Mouse (Mus musculus) intestine, postnatal 0 days (tissue): Measurements from ENCODE around the gene Magi2. TPM values are rescaled to one million over a fixed set of nuclear protein-coding genes. Genes with fewer than 3 reads are reported as not detected.

Experiments used
- ATAC-seq: fragments of 200-750 bp; cut with Nextera tagmentation; 2 replicates; pipeline ENCODE4 v1.8.0; 2017; ENCODE audit warnings: mild to moderate bottlenecking, moderate TSS enrichment, moderate library complexity
- H3K27ac ChIP-seq: fragments of 300-500 bp; sonication (generic); 2 replicates; pipeline ENCODE4 v1.5.1; 2014; ENCODE audit warnings: mild to moderate bottlenecking, low read depth, low read length, moderate library complexity
- H3K27me3 ChIP-seq: fragments of 300-500 bp; sonication (generic); replicated peaks from 2 replicates; pipeline ENCODE4 v1.6.1; 2014; ENCODE audit warnings: low read length, mixed read lengths; ENCODE audit not compliant: control insufficient read depth, insufficient read depth
- H3K36me3 ChIP-seq: fragments of 300-500 bp; sonication (generic); 2 replicates; pipeline ENCODE4 v1.6.1; 2014; ENCODE audit warnings: mild to moderate bottlenecking, moderate library complexity; ENCODE audit not compliant: control insufficient read depth, insufficient read depth
- H3K4me1 ChIP-seq: fragments of 300-500 bp; sonication (generic); replicated peaks from 2 replicates; pipeline ENCODE4 v1.6.1; 2014; ENCODE audit warnings: antibody characterized with exemption, low read length, mixed read lengths; ENCODE audit not compliant: control insufficient read depth, insufficient read depth
- H3K4me2 ChIP-seq: fragments of 300-500 bp; sonication (generic); replicated peaks from 2 replicates; pipeline ENCODE4 v1.6.1; 2014; ENCODE audit warnings: low read depth, mild to moderate bottlenecking, moderate library complexity
- H3K4me3 ChIP-seq: fragments of 300-500 bp; sonication (generic); 2 replicates; pipeline ENCODE4 v1.5.1; 2014; ENCODE audit warnings: low read depth, low read length
- H3K9ac ChIP-seq: fragments of 300-500 bp; sonication (generic); 2 replicates; pipeline ENCODE4 v1.6.1; 2014; ENCODE audit warnings: mild to moderate bottlenecking, low read depth, low read length
- H3K9me3 ChIP-seq: fragments of 300-500 bp; sonication (generic); 2 replicates; pipeline ENCODE4 v1.6.1; 2016; ENCODE audit warnings: mixed run types; ENCODE audit not compliant: control insufficient read depth
- CTCF ChIP-seq: sonication (generic); IDR thresholded peaks from 2 replicates; pipeline ENCODE4 v1.5.1; 2016; ENCODE audit warnings: low read depth, mild to moderate bottlenecking, control low read depth, antibody characterized with exemption, moderate library complexity
- WGBS: fragments of 180-500 bp; shearing (Covaris S2); extraction: QIAGEN DNeasy Blood & Tissue Kit; methylation state at CpG from one replicate; pipeline ENCODE4 v1.1.7; 2014; 5-methylcytosine and 5-hydroxymethylcytosine counted together
- polyA plus RNA-seq: library from polyadenylated mRNA; unstranded; fragments of >200 nt; fragmentation: Nextera tagmentation; extraction: Ambion mirVana; gene quantifications from 2 replicates; pipeline ENCODE4 v1.2.1, GENCODE M21; 2015

Magi2 gene
- polyA plus RNA-seq, 1 experiment from 2014 or later = 1.0 TPM

DNA sequence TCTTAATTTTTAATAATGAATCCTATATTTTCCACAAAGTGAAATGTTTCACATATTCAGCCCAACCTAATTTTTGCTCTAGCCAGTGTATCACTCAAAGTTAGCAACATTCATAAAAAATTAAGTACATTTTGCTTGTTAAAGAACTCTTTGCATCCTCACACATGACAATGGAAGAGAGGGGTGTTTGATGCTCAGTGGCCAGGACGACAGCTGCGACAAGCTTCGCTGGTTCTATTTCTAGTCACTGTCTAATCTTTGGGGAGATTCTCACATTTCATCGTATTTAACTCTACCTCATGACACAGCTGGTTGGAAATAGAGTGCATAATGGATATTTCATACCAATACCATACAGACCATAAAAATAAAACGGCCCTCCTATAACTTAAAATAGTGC lies 1379.7 kb downstream of the Magi2 start:
- Histone ChIP-seq H3K4me2 (no peak overlapping the region), H3K27me3 (no peaks in the 10 kb centered on the region), H3K27ac (no peak overlapping the region), H3K36me3 (no peaks in the 10 kb centered on the region), H3K4me3 (no peak overlapping the region), H3K9ac (no peak overlapping the region), H3K4me1 (no peaks in the 10 kb centered on the region), H3K9me3 (no peaks in the 10 kb centered on the region)
- no peak for TF ChIP-seq CTCF
- ATAC-seq = no peak
- 91% methylated on average over 5 of the region's 5 CpGs for WGBS

DNA sequence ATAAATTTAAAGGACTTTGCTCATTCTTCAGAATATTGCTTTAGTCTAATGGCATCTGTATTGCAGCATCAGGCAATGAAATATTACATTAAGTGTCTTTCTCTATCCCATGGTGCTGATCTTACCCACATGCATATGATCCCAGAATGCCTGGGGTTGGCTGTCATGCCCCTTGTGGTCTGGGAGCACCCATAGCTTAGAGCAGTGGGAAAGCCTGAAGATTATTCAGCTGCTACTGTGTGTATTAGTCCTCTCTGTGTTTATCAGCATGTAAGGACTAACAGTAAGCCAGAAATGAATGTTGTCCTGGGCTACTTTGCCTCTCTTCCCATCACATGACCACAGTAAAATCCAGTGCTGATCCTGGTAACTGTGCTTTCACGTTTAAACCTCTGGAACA lies 1380.7 kb downstream of the Magi2 start:
- Histone ChIP-seq H3K9me3 (no peaks in the 10 kb centered on the region), H3K27me3 (no peaks in the 10 kb centered on the region), H3K9ac (no peak overlapping the region), H3K4me2 (no peak overlapping the region), H3K4me3 (no peak overlapping the region), H3K27ac (no peak overlapping the region), H3K36me3 (no peaks in the 10 kb centered on the region), H3K4me1 (no peaks in the 10 kb centered on the region)
- whole genome bisulfite sequencing = 65% methylated on average over 1 of the region's 1 CpGs
- TF ChIP-seq CTCF = no peak
- ATAC-seq = no peak

GRCm38 (mm10) chr5:20609206-20609935 lies 1382.5 kb downstream of the Magi2 start:
- Histone ChIP-seq H3K9ac (no peak overlapping the region), H3K4me3 (no peak overlapping the region), H3K4me2 (no peak overlapping the region), H3K27ac (no peak overlapping the region), H3K9me3 (no peaks in the 10 kb centered on the region), H3K4me1 (no peaks in the 10 kb centered on the region), H3K36me3 (no peaks in the 10 kb centered on the region), H3K27me3 (no peaks in the 10 kb centered on the region)
- 77% methylated on average over 12 of the region's 12 CpGs for WGBS
- ATAC-seq = no peak
- no peak for TF ChIP-seq CTCF

DNA sequence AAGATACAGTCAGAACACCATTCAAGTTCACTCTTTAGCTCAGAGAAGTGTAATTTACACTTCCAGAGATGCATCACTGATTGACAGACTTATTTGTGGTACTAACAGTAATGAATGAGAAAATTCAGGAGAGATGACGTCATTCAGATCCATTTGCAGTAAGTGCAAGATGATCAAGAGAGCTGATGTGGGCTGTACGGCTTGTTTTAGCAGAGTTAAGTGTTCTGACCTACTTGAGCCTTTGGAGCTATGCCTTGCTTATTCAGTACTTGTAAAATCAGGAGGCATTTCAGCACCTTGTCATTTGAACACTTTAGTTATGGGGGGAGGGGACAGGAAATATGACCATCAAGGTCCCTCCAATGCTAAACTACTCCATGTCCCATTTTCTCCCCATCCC lies 1383.8 kb downstream of the Magi2 start:
- Histone ChIP-seq H3K27me3 (no peaks in the 10 kb centered on the region), H3K4me2 (no peak overlapping the region), H3K36me3 (no peaks in the 10 kb centered on the region), H3K4me3 (no peak overlapping the region), H3K9ac (no peak overlapping the region), H3K4me1 (no peaks in the 10 kb centered on the region), H3K27ac (no peak overlapping the region), H3K9me3 (no peaks in the 10 kb centered on the region)
- no peak for TF ChIP-seq CTCF
- WGBS = 80% methylated on average over 2 of the region's 2 CpGs
- ATAC-seq = no peak

- Histone ChIP-seq H3K36me3 (no peaks in the 10 kb centered on the region), H3K4me1 (no peaks in the 10 kb centered on the region), H3K27ac (no peak overlapping the region), H3K27me3 (no peaks in the 10 kb centered on the region), H3K4me3 (no peak overlapping the region), H3K9me3 (no peaks in the 10 kb centered on the region), H3K9ac (no peak overlapping the region), H3K4me2 (no peak overlapping the region)
- WGBS = 83% methylated on average over 9 of the region's 9 CpGs
- no peak for ATAC-seq
- no peak for TF ChIP-seq CTCF
Measured at GRCm38 (mm10) chr5:20612616-20613015, 1385.8 kb downstream of the Magi2 start.

DNA sequence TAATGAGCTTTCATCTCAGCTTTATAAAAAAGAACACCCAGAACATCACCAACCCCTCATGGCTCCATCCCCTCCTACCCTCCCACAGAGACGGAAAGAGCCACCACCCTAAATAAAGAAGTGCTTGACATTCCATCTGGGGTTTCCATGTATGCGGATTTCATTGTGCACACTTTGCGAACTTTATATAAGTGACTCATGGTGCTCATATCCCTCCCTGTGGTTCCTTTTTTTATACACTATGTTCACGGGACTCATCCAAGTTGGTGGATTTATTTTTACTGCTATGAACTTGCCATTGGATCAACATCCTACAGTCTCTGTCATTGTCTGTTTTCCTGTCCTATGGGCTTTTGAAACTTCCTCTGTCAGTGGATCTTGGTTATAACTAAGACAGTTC lies 1388.1 kb downstream of the Magi2 start:
- 84% methylated on average over 4 of the region's 4 CpGs for WGBS
- Histone ChIP-seq H3K27me3 (no peaks in the 10 kb centered on the region), H3K9me3 (no peaks in the 10 kb centered on the region), H3K27ac (no peak overlapping the region), H3K4me3 (no peak overlapping the region), H3K4me1 (no peaks in the 10 kb centered on the region), H3K36me3 (no peaks in the 10 kb centered on the region), H3K4me2 (no peak overlapping the region), H3K9ac (no peak overlapping the region)
- no peak for ATAC-seq
- no peak for TF ChIP-seq CTCF
